Mouse (Mus musculus) ES-E14 (cell line): ENCODE measurements at regions not wholly inside any gene's neighbourhood (a gene's known extent, or its start where the extent isn't known, plus 50 kb on each side); places are given as distances from the start of the nearest gene placed in this dataset.

Experiments used
- CHD2 ChIP-seq: IDR thresholded peaks from 2 replicates; pipeline ENCODE4 v1.6.1; 2014; ENCODE audit warnings: mild to moderate bottlenecking, low read depth, low read length, inconsistent platforms
- HCFC1 ChIP-seq: IDR thresholded peaks from 2 replicates; pipeline ENCODE4 v1.6.1; 2012; ENCODE audit warnings: low read length, inconsistent platforms, borderline replicate concordance; ENCODE audit not compliant: insufficient read depth
- MAFK ChIP-seq: IDR thresholded peaks from 2 replicates; pipeline ENCODE4 v1.6.1; 2014; ENCODE audit warnings: mild to moderate bottlenecking, low read depth, low read length, inconsistent platforms; ENCODE audit not compliant: insufficient read depth
- ZC3H11A ChIP-seq: IDR thresholded peaks from 2 replicates; pipeline ENCODE4 v1.6.1; 2012; ENCODE audit warnings: low read depth, mild to moderate bottlenecking, inconsistent platforms, low read length, borderline replicate concordance
- ZNF384 ChIP-seq: IDR thresholded peaks from 2 replicates; pipeline ENCODE4 v1.6.1; 2012; ENCODE audit warnings: low read depth, low read length, inconsistent platforms

DNA sequence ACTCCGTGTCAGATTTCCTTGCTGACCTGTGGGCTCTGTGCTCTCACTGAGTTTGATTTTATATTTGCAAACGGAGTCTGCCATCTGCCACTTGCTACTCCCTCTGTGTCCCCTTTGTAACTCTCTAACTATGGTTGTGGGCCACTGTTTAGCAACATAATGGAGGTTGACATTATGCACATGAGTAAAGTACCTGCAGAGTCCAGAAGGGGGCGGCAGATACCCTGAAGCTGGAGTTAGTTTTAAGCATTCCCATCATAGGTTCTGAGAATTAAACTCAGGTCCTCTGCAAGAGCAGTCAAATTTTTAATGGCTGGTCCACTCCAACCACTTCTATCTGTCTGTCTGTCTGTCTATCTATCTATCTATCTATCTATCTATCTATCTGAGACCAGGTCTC, 796.7 kb downstream of the Tmem132b start:
- TF ChIP-seq HCFC1 = no peak
- TF ChIP-seq MAFK = no peak
- no peak for TF ChIP-seq ZNF384
- no peak for TF ChIP-seq CHD2
- TF ChIP-seq ZC3H11A = peak; percentile 30; the same call in 1 of the 2 replicates
